Mouse (Mus musculus) bone marrow, adult 2 months (tissue): Measurements from ENCODE around the gene Cnr1. TPM values are rescaled to one million over a fixed set of nuclear protein-coding genes. Genes with fewer than 3 reads are reported as not detected.

Experiments
- H3K27ac ChIP-seq: fragments of 200-500 bp; 2 replicates; pipeline ENCODE4 v1.5.1; 2012; ENCODE audit warnings: low read depth, mild to moderate bottlenecking, control low read depth, inconsistent platforms, low read length; ENCODE audit not compliant: control insufficient read depth, poor library complexity, insufficient read depth
- H3K4me1 ChIP-seq: fragments of 200-500 bp; 2 replicates; pipeline ENCODE4 v1.6.1; 2011; ENCODE audit warnings: low read length; ENCODE audit not compliant: control insufficient read depth, insufficient read depth
- H3K4me3 ChIP-seq: fragments of 200-500 bp; replicated peaks from 2 replicates; pipeline ENCODE3; 2011; ENCODE audit warnings: mild to moderate bottlenecking, low read depth, low read length, control low read depth; ENCODE audit not compliant: control insufficient read depth
- CTCF ChIP-seq: fragments of 200-500 bp; IDR thresholded peaks from 2 replicates; pipeline ENCODE4 v1.5.1; 2011; ENCODE audit warnings: low read length, control low read depth; ENCODE audit not compliant: control insufficient read depth, insufficient read depth
- POLR2A ChIP-seq: fragments of 200-500 bp; IDR thresholded peaks from 2 replicates; pipeline ENCODE4 v1.6.1; 2011; ENCODE audit warnings: low read depth, mild to moderate bottlenecking, control low read depth, low read length, borderline replicate concordance; ENCODE audit not compliant: control insufficient read depth
- WGBS: fragments of 180-500 bp; shearing (Covaris S2); methylation state at CpG from one replicate; pipeline ENCODE4 v1.1.7; 2018; 5-methylcytosine and 5-hydroxymethylcytosine counted together
- polyA plus RNA-seq: library from polyadenylated mRNA; stranded (reverse); fragments of >200 nt; gene quantifications from 2 replicates; pipeline ENCODE4 v1.2.4, GENCODE M21; 2011; ENCODE audit warnings: low replicate concordance; ENCODE audit not compliant: missing spikeins, insufficient read depth, insufficient read length

Cnr1 gene
- polyA plus RNA-seq, 1 experiment: 1.3 TPM

DNA sequence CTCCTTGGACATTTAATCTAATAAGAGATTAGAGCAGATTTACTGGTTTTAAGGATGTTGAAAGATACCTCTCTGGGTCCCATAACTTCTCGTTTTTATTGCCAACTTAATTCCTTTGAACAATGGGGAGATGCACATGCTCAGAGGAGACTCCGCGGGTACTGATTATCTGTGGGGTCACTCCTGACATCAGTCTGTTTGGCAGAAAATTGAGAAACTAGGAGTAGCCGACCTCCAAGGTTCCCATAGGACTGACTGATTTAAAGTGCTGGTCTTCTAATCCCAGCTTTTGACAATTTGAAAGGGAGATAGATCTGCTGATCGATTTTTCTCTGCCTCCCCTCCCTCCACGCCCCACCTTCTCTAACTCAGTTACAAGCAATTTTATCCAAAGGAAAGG, 1.6 kb downstream of the Cnr1 start:
- Histone ChIP-seq H3K4me3 (no peak overlapping the region), H3K27ac (no peak overlapping the region), H3K4me1 (no peaks in the 10 kb centered on the region)
- 61% methylated on average over 6 of the region's 6 CpGs for WGBS
- TF ChIP-seq CTCF: no peak
- no peak for TF ChIP-seq POLR2A

GRCm38 (mm10) chr4:33926730-33927263, 2.4 kb downstream of the Cnr1 start:
- 82% methylated on average over 7 of the region's 7 CpGs for WGBS
- no peak overlapping the region for H3K4me3 ChIP-seq
- H3K4me1 ChIP-seq: no peaks in the 10 kb centered on the region
- no peak overlapping the region for H3K27ac ChIP-seq
- TF ChIP-seq POLR2A (no peak), CTCF (no peak)

GRCm38 (mm10) chr4:33927644-33928043, 3.3 kb downstream of the Cnr1 start:
- H3K4me1 ChIP-seq: no peaks in the 10 kb centered on the region
- TF ChIP-seq POLR2A (no peak), CTCF (no peak)
- no peak overlapping the region for H3K27ac ChIP-seq
- no peak overlapping the region for H3K4me3 ChIP-seq
- WGBS: 76% methylated on average over 3 of the region's 3 CpGs

DNA sequence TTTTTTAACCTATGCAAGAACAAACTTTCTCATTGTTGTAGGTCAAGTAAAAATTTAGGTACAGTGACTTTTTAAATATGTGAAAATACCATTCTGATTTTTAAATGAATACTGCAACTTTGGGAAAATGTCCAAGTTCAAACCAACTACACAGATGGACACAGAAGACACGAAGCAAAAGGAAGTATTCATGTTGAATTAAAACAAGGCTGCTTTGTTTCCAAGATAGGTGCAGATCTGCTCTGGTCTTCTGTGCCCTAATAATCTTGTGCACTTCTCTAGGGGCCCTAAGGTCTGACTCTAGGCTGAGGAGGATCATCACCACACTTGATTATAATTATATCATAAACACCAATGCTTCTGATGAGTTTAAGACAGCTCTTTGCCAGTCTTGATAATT, 4.1 kb downstream of the Cnr1 start:
- TF ChIP-seq CTCF (no peak), POLR2A (no peak)
- no peak overlapping the region for H3K27ac ChIP-seq
- WGBS: 45% methylated on average over 1 of the region's 1 CpGs
- no peak overlapping the region for H3K4me3 ChIP-seq
- H3K4me1 ChIP-seq: no peaks in the 10 kb centered on the region

DNA sequence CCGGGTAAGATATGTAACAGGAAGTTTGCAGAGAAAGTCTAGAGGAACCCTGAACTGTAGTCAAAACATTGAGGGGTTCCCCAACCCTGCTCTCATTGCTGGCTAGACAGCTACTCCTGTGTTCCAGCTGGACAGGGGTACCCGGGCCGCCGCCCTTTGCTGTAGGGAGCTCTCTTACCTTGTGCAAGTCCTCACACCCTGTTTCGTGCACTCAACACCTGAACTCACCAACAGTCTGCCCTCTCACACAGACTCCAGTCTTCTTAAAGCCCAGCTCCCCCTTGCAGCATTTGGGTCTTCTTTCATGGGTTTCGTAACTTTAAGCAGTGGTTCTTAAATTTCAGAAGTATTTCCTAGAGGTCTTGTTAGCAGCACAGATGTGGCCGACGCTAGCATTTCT, 7.0 kb downstream of the Cnr1 start:
- TF ChIP-seq POLR2A: no peak
- no peak for TF ChIP-seq CTCF
- Histone ChIP-seq H3K27ac (no peak overlapping the region; the same call in 1 of the 2 replicates), H3K4me3 (no peak overlapping the region), H3K4me1 (no peaks in the 10 kb centered on the region)
- 66% methylated on average over 8 of the region's 8 CpGs for WGBS

DNA sequence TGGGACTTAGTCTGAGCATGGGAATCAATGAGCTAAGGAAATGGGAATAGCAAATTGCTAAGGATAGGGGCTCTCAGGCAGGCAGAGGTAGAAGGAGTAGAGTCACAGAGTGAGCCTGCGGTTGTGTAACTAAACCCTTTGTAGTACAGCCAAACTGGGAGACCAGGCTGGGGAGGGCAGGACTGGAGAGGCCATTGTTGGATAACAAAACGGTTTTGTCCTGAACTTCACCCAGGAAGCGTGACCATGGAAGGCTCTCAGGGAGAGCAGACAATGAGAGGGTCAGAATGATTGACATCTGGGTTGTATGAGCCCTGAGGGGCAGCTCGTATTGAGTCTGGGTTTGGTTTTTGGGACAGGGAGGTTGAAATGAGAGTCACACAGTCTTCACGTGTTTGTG, 17.2 kb downstream of the Cnr1 start:
- TF ChIP-seq POLR2A (no peak), CTCF (no peak)
- Histone ChIP-seq H3K4me3 (no peak overlapping the region), H3K27ac (no peak overlapping the region), H3K4me1 (no peaks in the 10 kb centered on the region)
- 65% methylated on average over 5 of the region's 5 CpGs for WGBS

DNA sequence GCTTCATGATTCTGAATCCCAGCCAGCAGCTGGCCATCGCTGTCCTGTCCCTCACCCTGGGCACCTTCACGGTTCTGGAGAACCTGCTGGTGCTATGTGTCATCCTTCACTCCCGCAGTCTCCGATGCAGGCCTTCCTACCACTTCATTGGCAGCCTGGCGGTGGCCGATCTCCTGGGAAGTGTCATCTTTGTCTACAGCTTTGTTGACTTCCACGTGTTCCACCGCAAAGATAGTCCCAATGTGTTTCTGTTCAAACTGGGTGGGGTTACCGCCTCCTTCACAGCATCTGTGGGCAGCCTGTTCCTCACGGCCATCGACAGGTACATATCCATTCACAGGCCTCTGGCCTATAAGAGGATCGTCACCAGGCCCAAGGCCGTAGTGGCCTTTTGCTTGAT, 19.5 kb downstream of the Cnr1 start:
- H3K27ac ChIP-seq: no peak overlapping the region
- no peak overlapping the region for H3K4me3 ChIP-seq
- TF ChIP-seq POLR2A: no peak
- no peak for TF ChIP-seq CTCF
- no peaks in the 10 kb centered on the region for H3K4me1 ChIP-seq
- 86% methylated on average over 13 of the region's 13 CpGs for WGBS

DNA sequence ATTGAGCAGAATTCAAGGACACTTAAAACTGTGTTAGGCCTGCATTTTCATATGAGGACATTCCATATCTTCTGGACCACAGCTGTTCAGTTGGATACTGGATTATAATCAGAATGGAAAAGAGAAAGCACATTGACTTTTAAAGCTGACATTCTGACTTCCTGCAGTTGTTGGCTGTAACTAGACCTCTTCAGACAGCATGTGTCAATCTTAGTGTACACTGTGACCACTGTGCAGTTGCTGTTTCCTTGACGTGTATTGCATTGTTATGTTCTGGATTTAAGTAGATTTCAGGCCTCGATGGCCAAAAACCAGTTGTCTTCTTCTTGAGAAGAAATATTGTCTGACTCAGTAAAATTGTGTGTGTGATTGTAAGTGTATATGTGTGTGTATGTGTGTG, 21.3 kb downstream of the Cnr1 start:
- TF ChIP-seq CTCF (no peak), POLR2A (no peak)
- WGBS: 58% methylated on average over 2 of the region's 2 CpGs
- H3K4me3 ChIP-seq: no peak overlapping the region
- no peak overlapping the region for H3K27ac ChIP-seq
- no peaks in the 10 kb centered on the region for H3K4me1 ChIP-seq

DNA sequence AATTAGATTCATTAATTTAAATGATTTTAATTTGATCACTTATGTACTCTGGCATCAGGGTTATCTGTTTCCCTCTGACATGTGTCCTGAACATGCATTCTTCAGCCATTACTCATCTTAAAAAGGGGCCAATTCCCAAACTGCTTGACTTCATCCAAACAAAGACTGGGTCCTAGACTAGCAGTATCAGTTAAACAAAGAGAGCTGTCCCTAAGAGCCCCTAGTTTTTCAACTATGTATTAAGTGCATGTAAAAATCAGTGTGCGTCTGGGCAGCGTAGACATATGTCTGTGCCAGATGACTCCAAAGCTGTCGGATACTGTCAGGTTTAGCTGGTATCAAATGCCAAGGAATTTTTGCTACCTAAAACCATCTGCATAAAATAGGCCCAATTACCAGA, 23.2 kb downstream of the Cnr1 start:
- no peak for TF ChIP-seq POLR2A
- no peak for TF ChIP-seq CTCF
- no peak overlapping the region for H3K27ac ChIP-seq
- 83% methylated on average over 3 of the region's 3 CpGs for WGBS
- no peak overlapping the region for H3K4me3 ChIP-seq
- no peaks in the 10 kb centered on the region for H3K4me1 ChIP-seq
